Mouse (Mus musculus) midbrain, embryonic 13.5 days (tissue): Measurements from ENCODE around the gene Cd164. TPM values are rescaled to one million over a fixed set of nuclear protein-coding genes. Genes with fewer than 3 reads are reported as not detected.
"Not testable (repeated sequence)": the region's sequence is repeated elsewhere in the genome, so short reads cannot be mapped to it uniquely, and the experiment has no call there.

Experiments used
- ATAC-seq: fragments of 200-750 bp; cut with Nextera tagmentation; 2 replicates; pipeline ENCODE4 v1.8.0; 2017; ENCODE audit warnings: mild to moderate bottlenecking, moderate TSS enrichment, moderate library complexity
- H3K27ac ChIP-seq: fragments of 300-500 bp; sonication (generic); 2 replicates; pipeline ENCODE4 v1.5.1; 2015; ENCODE audit warnings: inconsistent platforms, mild to moderate bottlenecking, moderate library complexity
- H3K27me3 ChIP-seq: fragments of 300-500 bp; sonication (generic); 2 replicates; pipeline ENCODE4 v1.6.1; 2015; ENCODE audit warnings: mild to moderate bottlenecking, inconsistent platforms
- H3K36me3 ChIP-seq: fragments of 300-500 bp; sonication (generic); 2 replicates; pipeline ENCODE4 v1.6.1; 2015; ENCODE audit warnings: mild to moderate bottlenecking, inconsistent platforms
- H3K4me1 ChIP-seq: fragments of 300-500 bp; sonication (generic); replicated peaks from 2 replicates; pipeline ENCODE4 v1.6.1; 2015; ENCODE audit warnings: inconsistent platforms
- H3K4me2 ChIP-seq: fragments of 300-500 bp; sonication (generic); replicated peaks from 2 replicates; pipeline ENCODE4 v1.6.1; 2015; ENCODE audit warnings: moderate library complexity, mild to moderate bottlenecking, inconsistent platforms
- H3K4me3 ChIP-seq: fragments of 300-500 bp; sonication (generic); replicated peaks from 2 replicates; pipeline ENCODE4 v1.5.1; 2015; ENCODE audit warnings: mild to moderate bottlenecking, inconsistent platforms
- H3K9ac ChIP-seq: fragments of 300-500 bp; sonication (generic); replicated peaks from 2 replicates; pipeline ENCODE4 v1.6.1; 2015; ENCODE audit warnings: mild to moderate bottlenecking, inconsistent platforms
- H3K9me3 ChIP-seq: fragments of 300-500 bp; sonication (generic); 2 replicates; pipeline ENCODE4 v1.6.1; 2016; ENCODE audit warnings: mild to moderate bottlenecking, inconsistent platforms
- WGBS: fragments of 180-500 bp; shearing (Covaris S2); methylation state at CpG from one replicate; pipeline ENCODE4 v1.1.7; 2015; 5-methylcytosine and 5-hydroxymethylcytosine counted together
- polyA plus RNA-seq: library from polyadenylated mRNA; unstranded; fragments of >200 nt; fragmentation: Nextera tagmentation; extraction: Ambion mirVana; gene quantifications from 2 replicates; pipeline ENCODE4 v1.2.1, GENCODE M21; 2015

Gene Cd164
- polyA plus RNA-seq, 1 experiment from 2014 or later, result 56.5 TPM

GRCm38 (mm10) chr10:41505446-41505845, 13.8 kb upstream of the Cd164 start:
- H3K4me2 ChIP-seq, H3K27ac ChIP-seq, H3K36me3 ChIP-seq, H3K9ac ChIP-seq, H3K9me3 ChIP-seq, H3K27me3 ChIP-seq, H3K4me1 ChIP-seq, H3K4me3 ChIP-seq: not testable (repeated sequence)
- peak; percentile 83 for ATAC-seq
- 0% methylated on average over 3 of the region's 3 CpGs for WGBS

GRCm38 (mm10) chr10:41509160-41509559, 10.1 kb upstream of the Cd164 start:
- 43% methylated on average over 2 of the region's 2 CpGs for WGBS

GRCm38 (mm10) chr10:41514301-41514700, 4.9 kb upstream of the Cd164 start:
- no peaks in the 10 kb centered on the region for H3K27me3 ChIP-seq
- 74% methylated on average over 4 of the region's 4 CpGs for WGBS
- H3K4me2 ChIP-seq, result no peak overlapping the region
- no peak for ATAC-seq
- no peak overlapping the region for H3K27ac ChIP-seq
- no peaks in the 10 kb centered on the region for H3K36me3 ChIP-seq
- 0 out of 2 replicates have a peak, but pooled peaks cover 3% of the 10 kb centered on the region for H3K4me1 ChIP-seq
- H3K9ac ChIP-seq, result no peak overlapping the region
- H3K4me3 ChIP-seq, result no peak overlapping the region
- no peaks in the 10 kb centered on the region for H3K9me3 ChIP-seq

More at GRCm38 (mm10) chr10:41509160-41509559, 10.1 kb upstream of the Cd164 start:
- Histone ChIP-seq H3K27me3 (no peaks in the 10 kb centered on the region), H3K9ac (no peak overlapping the region), H3K9me3 (no peaks in the 10 kb centered on the region), H3K4me1 (no peaks in the 10 kb centered on the region), H3K4me2 (no peak overlapping the region), H3K4me3 (no peak overlapping the region), H3K27ac (no peak overlapping the region), H3K36me3 (no peaks in the 10 kb centered on the region)
- ATAC-seq, result no peak

- H3K9me3 ChIP-seq, result no peaks in the 10 kb centered on the region
- no peak overlapping the region for H3K27ac ChIP-seq
- H3K27me3 ChIP-seq, result no peaks in the 10 kb centered on the region
- H3K4me3 ChIP-seq, result no peak overlapping the region
- H3K4me1 ChIP-seq, result 0 out of 2 replicates have a peak, but pooled peaks cover 3% of the 10 kb centered on the region
- H3K9ac ChIP-seq, result no peak overlapping the region
- no peak overlapping the region for H3K4me2 ChIP-seq
- ATAC-seq, result no peak
- no peaks in the 10 kb centered on the region for H3K36me3 ChIP-seq
Measured at GRCm38 (mm10) chr10:41514921-41515320, 4.3 kb upstream of the Cd164 start.

- under 1% methylated on average over 23 of the region's 23 CpGs for WGBS
- ATAC-seq, result peak; percentile 75
- peak overlapping the region; percentile 93 for H3K4me3 ChIP-seq
- H3K36me3 ChIP-seq, result peaks cover 5% of the 10 kb centered on the region; the same call in 1 of the 2 replicates
- H3K9ac ChIP-seq, result peak overlapping the region; percentile 89
- peak overlapping the region; percentile 82 for H3K4me2 ChIP-seq
- peak overlapping the region; percentile 97 for H3K27ac ChIP-seq
- no peaks in the 10 kb centered on the region for H3K27me3 ChIP-seq
- no peaks in the 10 kb centered on the region for H3K9me3 ChIP-seq
- peaks cover 32% of the 10 kb centered on the region for H3K4me1 ChIP-seq
Measured at GRCm38 (mm10) chr10:41518508-41518980, 670 bp upstream of the Cd164 start.

- no peaks in the 10 kb centered on the region for H3K27me3 ChIP-seq
- H3K4me3 ChIP-seq, result peak overlapping the region; percentile 93
- peak overlapping the region; percentile 89 for H3K9ac ChIP-seq
- H3K36me3 ChIP-seq, result peaks cover 14% of the 10 kb centered on the region
- under 1% methylated on average over 65 of the region's 65 CpGs for WGBS
- H3K27ac ChIP-seq, result peak overlapping the region; percentile 97
- peaks cover 35% of the 10 kb centered on the region for H3K4me1 ChIP-seq
- peak overlapping the region; percentile 82 for H3K4me2 ChIP-seq
- no peaks in the 10 kb centered on the region for H3K9me3 ChIP-seq
- ATAC-seq, result no peak
Measured at GRCm38 (mm10) chr10:41519640-41520409, 611 bp downstream of the Cd164 start.

- Histone ChIP-seq H3K4me2 (peak overlapping the region; percentile 82), H3K36me3 (peaks cover 17% of the 10 kb centered on the region), H3K27ac (no peak overlapping the region), H3K27me3 (no peaks in the 10 kb centered on the region), H3K9me3 (no peaks in the 10 kb centered on the region), H3K4me1 (peaks cover 35% of the 10 kb centered on the region), H3K9ac (peak overlapping the region; percentile 89), H3K4me3 (peak overlapping the region; percentile 93)
- ATAC-seq, result no peak
- WGBS, result 5% methylated on average over 5 of the region's 5 CpGs
Measured at GRCm38 (mm10) chr10:41520410-41520673, 1.1 kb downstream of the Cd164 start.

GRCm38 (mm10) chr10:41523386-41523785, 4.2 kb downstream of the Cd164 start:
- Histone ChIP-seq H3K9ac (no peak overlapping the region), H3K9me3 (no peaks in the 10 kb centered on the region), H3K4me3 (no peak overlapping the region), H3K27ac (no peak overlapping the region), H3K4me2 (no peak overlapping the region), H3K36me3 (peaks cover 36% of the 10 kb centered on the region), H3K4me1 (peaks cover 32% of the 10 kb centered on the region), H3K27me3 (no peaks in the 10 kb centered on the region)
- no peak for ATAC-seq
- WGBS, result 82% methylated on average over 3 of the region's 3 CpGs

- H3K9me3 ChIP-seq, result no peaks in the 10 kb centered on the region
- no peak overlapping the region for H3K4me2 ChIP-seq
- H3K27me3 ChIP-seq, result no peaks in the 10 kb centered on the region
- ATAC-seq, result no peak
- peaks cover 29% of the 10 kb centered on the region for H3K4me1 ChIP-seq
- WGBS, result 80% methylated on average over 1 of the region's 1 CpGs
- no peak overlapping the region for H3K4me3 ChIP-seq
- no peak overlapping the region for H3K9ac ChIP-seq
- H3K27ac ChIP-seq, result no peak overlapping the region
- peaks cover 56% of the 10 kb centered on the region for H3K36me3 ChIP-seq
Measured at GRCm38 (mm10) chr10:41525696-41526095, 6.5 kb downstream of the Cd164 start.

GRCm38 (mm10) chr10:41529972-41530371, 10.8 kb downstream of the Cd164 start:
- Histone ChIP-seq H3K36me3 (peaks cover 74% of the 10 kb centered on the region), H3K27me3 (no peaks in the 10 kb centered on the region), H3K27ac (no peak overlapping the region), H3K9ac (no peak overlapping the region), H3K9me3 (peaks cover 4% of the 10 kb centered on the region), H3K4me2 (no peak overlapping the region), H3K4me3 (no peak overlapping the region), H3K4me1 (no peaks in the 10 kb centered on the region; the same call in 1 of the 2 replicates)
- WGBS, result 95% methylated on average over 5 of the region's 5 CpGs
- ATAC-seq, result no peak

GRCm38 (mm10) chr10:41535991-41536390, 16.8 kb downstream of the Cd164 start:
- no peak for ATAC-seq

GRCm38 (mm10) chr10:41536714-41537113, 17.5 kb downstream of the Cd164 start:
- peaks cover 43% of the 10 kb centered on the region for H3K36me3 ChIP-seq
- 97% methylated on average over 1 of the region's 1 CpGs for WGBS
- H3K4me2 ChIP-seq, result no peak overlapping the region
- no peak overlapping the region for H3K9ac ChIP-seq
- peaks cover 4% of the 10 kb centered on the region for H3K9me3 ChIP-seq
- ATAC-seq, result no peak
- 0 out of 2 replicates have a peak, but pooled peaks cover 3% of the 10 kb centered on the region for H3K4me1 ChIP-seq
- no peak overlapping the region for H3K27ac ChIP-seq
- H3K4me3 ChIP-seq, result no peak overlapping the region
- H3K27me3 ChIP-seq, result peaks cover 14% of the 10 kb centered on the region

More at GRCm38 (mm10) chr10:41535991-41536390, 16.8 kb downstream of the Cd164 start:
- H3K4me2 ChIP-seq, result no peak overlapping the region
- no peak overlapping the region for H3K27ac ChIP-seq
- no peak overlapping the region for H3K9ac ChIP-seq
- WGBS, result 95% methylated on average over 2 of the region's 2 CpGs
- H3K4me1 ChIP-seq, result 0 out of 2 replicates have a peak, but pooled peaks cover 3% of the 10 kb centered on the region
- H3K9me3 ChIP-seq, result peaks cover 4% of the 10 kb centered on the region
- no peak overlapping the region for H3K4me3 ChIP-seq
- peaks cover 49% of the 10 kb centered on the region for H3K36me3 ChIP-seq
- H3K27me3 ChIP-seq, result peaks cover 12% of the 10 kb centered on the region; the same call in 1 of the 2 replicates
